Mouse (Mus musculus) kidney, postnatal 25 days (tissue): ENCODE data around the gene S100a5.

Experiments
- DNase-seq, 2 experiments: peaks; one replicate each; pipeline ENCODE4 v3.0.0; 2021; ENCODE audit warnings: mixed read lengths in 2 of 2

Gene S100a5

DNA sequence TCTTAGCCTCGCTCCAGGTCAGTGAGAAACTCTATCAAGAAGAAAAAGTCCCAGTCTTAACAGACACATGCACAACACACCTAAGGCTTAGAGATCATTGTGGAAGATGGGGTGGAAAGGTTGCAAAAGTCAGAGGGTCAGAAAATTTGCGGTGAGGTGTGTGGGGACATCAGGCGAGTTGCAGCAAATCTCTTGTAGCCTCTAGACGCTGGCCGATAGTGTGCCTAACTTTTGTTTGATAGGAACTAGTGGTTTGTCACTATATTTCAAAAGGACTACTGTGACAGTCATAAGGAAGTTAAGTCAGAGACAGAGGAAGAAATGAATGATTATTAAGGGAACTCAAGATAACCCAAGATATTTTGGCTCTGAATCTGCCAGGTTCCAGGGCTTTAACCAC, 19.0 kb downstream of the S100a5 start:
- no peak for DNase-seq

DNA sequence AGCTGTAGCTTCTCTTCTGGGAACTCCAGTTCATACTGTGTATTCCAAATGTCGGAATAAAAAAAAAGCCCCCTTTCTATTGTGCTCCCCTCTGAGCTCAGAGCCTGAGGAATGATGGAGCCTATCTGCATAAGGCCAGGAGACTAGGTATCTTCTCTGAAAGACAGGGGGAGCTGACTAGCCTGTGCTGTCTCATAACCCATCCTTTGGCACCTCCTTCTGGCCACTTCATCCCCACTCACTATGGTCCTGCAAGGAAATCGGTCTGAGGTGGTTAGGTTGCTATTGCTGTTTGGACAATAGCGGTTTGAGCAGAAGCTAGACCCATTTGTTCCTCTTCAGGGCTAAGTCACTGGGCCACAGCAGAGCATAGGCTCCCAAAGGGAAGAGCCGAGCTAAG, 19.5 kb downstream of the S100a5 start:
- DNase-seq, result no peak

DNA sequence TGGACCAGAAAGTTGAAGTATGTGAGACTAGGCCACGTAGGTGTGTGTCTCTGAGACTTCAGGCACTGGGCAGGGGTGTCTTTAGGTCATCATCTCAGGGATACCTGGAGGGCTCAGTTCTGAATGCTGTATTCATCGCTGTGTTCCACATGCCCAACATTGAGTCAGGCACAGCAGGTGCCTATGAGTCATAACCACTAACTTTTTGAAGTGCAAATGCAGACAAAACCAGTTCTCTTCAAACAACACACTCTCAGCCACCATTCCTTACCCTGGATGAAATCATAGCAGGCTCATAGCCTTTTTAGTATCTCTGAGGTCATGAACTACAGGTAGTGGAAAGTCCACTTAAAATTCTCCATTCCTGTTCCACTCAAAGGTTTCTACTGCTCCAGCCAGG, 21.0 kb downstream of the S100a5 start:
- no peak for DNase-seq

DNA sequence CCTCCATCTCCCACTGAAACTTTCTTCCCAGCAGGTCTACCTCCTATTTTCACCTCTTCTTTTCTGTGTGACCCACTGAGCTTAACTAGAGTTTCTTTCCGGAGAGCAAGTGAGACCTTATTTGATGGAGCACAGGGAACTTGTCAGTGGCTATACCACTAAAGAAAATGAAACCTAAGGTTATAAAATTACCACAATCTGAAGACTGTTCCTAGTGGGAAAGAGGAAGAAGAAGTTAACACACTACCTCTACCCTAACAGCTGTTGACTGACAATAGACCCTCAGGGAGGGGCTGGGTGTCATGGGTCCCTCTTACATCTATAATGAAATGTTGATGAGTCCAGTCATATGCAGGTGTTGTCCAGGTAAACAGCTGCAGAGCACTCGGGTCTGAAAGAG, 23.7 kb downstream of the S100a5 start:
- no peak for DNase-seq

DNA sequence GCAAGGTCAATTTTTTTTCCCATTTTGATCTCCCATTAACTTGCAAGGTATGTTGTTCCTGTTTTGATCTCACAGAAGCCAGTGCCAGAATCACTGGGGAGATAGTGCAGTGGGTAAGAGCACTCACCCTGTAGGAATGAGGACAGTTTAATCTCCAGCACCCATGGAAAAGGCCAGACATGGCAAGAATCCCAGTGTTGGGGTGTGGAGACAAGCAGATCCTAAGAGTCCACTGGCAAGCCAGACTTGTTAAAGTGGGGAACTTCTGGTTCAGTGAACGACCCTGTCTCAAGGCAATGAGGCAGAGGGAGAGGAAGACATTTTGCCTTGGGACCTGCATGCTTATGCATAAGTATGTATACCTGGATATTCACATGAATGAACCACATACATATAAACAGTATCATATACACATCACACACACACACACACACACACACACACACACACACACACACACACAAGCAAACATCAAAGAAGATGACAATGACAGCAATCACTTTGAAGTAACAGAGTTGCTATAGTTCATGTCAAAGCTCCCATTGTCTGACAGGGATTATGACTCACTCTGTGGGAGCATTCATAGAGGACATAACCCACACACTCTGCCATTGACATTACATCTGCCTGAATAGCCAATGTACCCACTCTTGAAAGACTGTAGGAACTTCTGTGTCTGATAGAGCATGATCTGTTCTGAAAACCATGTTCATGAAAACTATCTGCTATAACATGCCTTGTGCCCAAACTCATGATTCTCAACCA, 30.4 kb downstream of the S100a5 start:
- no peak for DNase-seq

DNA sequence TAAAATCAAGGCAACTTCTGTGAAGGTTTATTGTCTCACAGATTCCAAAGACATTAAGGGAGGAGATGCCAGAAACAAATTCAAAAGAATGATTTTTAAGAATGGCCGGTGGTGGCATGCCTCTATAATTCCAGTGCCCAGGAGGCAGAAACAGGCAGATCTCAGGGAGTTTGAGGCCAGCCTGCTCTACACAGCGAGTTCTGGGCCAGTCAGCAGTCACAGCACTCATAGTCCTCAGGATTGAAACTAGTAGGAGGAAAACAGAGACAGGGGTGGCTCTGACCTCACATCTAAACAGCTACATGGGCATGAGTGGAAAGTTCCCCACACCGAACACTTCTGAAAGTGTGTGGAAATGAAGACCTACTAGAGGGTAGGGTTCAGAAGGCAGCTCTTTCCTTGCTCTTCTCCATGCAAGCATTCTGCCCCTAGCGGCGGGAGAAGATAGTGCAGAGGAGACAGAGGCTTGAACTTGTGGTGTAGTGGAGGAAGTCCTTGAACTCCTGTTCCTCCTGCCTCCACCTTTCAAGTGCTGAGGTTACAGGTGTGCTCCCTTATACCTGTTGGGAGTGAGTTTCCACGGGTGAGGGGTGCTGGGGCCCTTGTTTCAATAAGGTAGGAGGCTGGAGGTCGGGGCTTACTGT, 31.3 kb downstream of the S100a5 start:
- DNase-seq, result peak in 1 of 2 experiments; percentile 51

DNA sequence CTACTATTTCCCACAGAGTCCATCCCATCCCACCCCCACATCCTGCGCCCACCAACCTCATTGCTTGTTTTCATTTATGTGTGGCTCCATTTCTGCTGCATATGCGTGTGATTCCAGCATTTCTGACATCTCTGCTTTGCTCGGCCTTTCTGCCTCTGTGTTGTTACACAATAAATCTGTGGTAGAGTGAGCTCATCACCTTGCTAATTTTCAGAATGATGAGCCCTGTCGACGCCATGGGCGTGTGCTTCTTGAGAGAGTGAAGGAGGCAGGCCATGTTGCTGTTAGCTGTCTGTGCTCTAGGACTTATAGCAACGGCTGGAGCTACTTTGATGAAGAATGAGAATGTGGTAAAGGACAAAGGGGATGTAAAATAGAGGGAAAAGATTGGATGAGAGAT, 32.7 kb downstream of the S100a5 start:
- no peak for DNase-seq

DNA sequence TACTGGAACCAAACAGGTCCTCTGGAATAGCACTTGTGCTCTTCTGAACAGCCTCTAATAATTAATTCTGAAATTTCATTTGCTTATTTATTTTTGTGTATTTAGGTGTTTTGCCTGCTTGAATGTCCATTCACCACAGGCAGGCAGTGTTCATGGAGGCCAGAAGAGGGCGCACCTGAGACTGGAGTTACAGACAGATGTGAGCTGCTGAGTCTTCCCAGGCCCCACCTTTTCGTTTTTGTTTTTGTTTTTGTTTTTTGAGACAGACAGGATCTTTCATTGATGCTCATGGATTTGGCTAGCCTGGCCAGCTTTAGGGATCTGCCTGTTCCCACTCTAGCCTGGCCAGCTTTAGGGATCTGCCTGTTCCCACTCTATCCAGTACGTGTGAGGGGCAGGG, 35.9 kb downstream of the S100a5 start:
- DNase-seq, result peak; percentile 51 to 73

DNA sequence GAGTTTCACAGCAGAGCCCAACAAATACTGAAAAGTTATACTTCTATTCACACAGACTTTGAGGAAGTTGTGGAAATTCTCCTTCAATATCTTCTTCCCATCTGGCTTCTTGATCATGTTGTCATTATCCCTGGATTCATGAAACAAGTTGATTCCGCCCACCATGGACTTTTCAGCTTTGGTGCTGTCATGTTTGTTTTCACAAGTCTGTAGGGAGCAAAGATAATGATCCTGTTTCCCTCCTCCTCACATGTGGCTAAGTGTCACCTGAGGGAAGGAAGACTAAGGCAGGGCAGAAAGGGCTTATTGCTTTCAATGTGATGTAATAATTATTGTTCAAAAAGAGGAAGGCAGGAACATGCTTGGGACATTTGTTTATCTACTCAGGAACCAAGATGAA, 39.0 kb downstream of the S100a5 start:
- no peak for DNase-seq

DNA sequence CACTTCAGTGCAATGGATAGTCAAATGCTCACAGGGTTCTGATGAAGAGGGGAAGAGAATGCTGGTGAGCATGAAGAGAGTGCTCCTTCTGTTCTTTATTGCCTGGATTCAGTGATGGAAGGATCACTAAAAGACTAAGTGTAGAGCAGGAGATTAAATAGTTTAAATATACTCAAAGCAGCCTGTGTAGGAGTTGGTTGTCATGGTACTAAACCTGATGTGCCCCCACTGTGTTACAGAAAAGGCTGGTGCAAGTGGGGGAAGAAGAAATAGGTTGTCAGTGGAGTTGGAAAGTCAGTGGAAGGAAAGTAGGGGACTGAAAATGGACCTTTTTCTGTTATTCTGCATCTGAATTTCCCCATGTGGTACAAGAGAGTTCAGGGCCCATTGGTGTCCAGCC, 40.7 kb downstream of the S100a5 start:
- DNase-seq, result no peak

DNA sequence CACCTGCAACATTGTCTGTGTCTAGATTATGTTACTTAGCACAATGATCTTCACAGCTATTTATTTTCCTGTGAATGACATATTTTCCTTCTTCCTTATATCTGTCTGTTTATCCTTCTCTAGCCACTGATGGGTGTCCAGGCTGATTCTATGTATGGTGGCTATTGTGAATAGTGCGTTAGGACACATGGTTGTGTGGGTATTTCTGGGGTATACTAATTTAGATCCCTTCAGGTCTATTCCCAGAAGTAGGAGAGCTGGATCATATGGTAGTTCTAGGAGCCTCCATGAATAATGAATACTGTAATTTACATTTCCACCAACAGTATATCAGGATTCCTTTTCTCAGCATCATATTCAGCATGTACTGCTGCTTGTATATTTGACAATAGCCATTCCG, 41.5 kb downstream of the S100a5 start:
- no peak for DNase-seq

DNA sequence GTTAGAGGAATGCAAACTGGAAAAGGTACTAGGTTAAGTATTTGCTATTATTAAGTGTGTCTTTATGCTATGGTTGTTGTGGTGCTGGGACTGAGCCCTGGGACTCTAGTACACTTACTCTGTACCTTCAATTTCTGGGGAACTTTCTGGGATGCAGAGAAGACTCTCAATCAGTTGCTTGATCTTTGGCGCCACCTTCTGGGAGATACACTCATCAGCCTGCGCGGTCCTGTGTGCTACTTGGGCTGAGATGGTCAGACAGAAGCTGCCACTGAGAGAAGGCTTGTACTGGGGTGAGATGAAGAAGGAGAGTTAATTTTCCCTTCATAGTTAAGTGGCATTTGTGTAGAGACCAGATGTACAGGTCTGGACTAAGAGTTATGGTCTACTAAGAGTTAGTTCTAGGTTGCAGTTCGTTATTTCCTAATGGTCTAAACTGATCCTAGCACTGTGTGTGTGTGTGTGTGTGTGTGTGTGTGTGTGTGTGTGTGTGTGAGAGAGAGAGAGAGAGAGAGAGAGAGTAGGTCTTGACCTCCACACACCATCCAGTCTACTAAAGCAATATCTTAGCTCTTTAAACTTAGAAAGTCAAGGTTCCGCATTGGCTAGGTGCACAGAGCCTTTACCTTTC, 44.7 kb downstream of the S100a5 start:
- peak; percentile 56 to 86 for DNase-seq

DNA sequence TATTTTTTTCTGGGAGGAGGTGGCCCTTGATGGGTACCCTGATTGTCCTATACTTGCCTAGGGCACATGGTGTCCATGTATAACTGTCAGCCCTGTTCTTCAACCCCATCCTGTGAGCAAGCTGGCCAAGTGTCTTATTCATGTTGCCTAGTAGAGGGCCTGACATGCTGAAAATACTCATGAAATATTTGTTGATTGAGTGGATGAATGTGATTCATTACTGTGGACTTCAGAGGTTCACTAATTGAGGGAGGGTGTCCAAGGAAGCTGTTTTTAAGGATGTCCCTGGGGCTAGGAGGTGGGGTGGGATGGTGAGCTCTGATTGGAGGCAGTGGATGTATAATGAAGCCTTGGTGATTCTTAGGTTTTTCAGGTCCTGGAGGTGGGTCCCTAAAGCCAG, 45.4 kb downstream of the S100a5 start, which contains the start of gene S100a7a:
Gene S100a7a, plus strand, starts transcription at position 301 of the 400 bp plus-strand sequence.
- no peak for DNase-seq

DNA sequence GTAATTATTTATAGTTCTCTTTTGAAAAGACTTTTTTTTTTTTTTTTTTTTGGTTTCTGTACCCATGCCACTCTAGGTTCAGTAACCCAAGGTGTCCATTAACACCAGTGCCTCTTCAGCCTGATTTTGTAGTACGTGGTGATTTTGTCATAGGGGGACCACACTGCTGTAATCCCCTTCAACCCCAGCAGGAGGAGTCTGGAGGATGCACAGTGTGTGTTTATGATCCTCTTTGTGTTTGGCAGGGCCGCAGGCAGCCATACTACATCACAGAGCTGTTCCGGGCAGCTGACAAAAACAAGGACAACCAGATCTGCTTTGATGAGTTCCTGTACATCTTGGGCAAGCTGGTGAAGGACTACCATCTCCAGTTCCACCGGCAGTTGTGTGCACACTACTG, 49.1 kb downstream of the S100a5 start:
- no peak for DNase-seq

DNA sequence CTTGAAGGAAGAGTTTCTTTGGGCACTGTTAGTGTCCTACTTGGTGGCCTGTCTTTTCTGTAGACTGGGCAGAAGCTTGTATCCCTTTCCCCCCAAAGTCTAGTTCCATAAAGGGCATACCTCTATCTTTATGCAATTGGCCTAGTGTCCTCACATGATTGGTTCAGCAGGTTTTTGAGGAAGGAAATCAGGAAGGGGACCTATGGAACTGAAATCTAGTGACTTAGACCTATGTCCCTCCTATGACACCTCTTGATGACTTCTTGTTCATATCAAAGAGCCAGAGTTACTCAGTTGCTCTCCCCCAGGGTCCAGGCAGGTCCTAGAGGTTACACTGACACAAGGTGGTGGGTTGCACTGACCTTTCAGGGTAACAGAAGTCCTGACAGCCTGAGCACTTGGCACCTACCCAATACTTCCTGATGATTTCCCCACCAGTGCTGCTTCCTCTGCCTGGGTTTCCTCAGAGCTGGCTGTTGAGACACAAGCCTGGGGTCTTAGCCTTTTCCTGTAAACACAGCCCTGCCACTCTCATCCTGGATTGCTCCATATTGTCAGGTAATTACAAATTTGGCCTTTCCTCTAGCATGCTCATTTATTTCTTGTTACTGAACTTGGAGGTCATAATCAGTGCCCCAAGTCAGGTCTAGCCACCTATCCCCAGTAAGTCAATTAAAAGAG, 51.2 kb downstream of the S100a5 start:
- DNase-seq, result no peak
